Mouse (Mus musculus) activated CD4-positive, CD25-positive, alpha-beta regulatory T cell, adult 4 months (primary cell): Measurements from ENCODE around the gene Gm11559. TPM values are rescaled to one million over a fixed set of nuclear protein-coding genes. Genes with fewer than 3 reads are reported as not detected.
"Not testable (repeated sequence)": the region's sequence is repeated elsewhere in the genome, so short reads cannot be mapped to it uniquely, and the experiment has no call there.

Source experiments
- ATAC-seq: one replicate; pipeline ENCODE4 v1.8.0; 2017
- polyA plus RNA-seq, 2 experiments: library from polyadenylated mRNA; unstranded; fragments of 100-300 nt; shearing (Covaris generic); gene quantifications; one replicate each; pipeline ENCODE4 v1.2.1; 2017

Gm11559 gene
- not detected for polyA plus RNA-seq

GRCm38 (mm10) chr11:99864176-99864575 is at the start of gene Gm11559:
Gene Gm11559 (plus strand): TSS chr11:99864476.
- not testable (repeated sequence) for ATAC-seq

DNA sequence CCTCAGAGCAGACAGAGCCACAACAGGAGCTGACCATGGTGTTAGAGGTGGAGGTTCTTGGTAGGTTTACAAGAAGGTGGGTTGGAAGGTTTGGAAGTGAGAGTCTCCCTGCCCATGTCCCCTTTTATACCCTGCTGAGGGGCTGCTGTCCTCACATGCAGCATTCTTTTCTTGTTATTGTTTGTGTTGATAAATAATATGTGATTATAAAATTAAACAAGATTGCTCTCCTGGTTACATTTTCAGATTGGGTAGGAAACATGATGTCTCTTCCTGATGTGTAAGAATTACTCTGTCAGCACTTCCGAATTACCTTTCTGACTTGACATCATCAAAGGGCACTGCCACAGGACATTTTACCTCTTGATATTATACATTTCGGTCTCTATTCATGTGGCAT is 48.7 kb upstream of the Gm11559 start, which contains the start of gene Gm11564:
Gene Gm11564 (minus strand): TSS at position 101 of the 400 bp plus-strand sequence.
- ATAC-seq, result not testable (repeated sequence)

- no peak for ATAC-seq
Observed at GRCm38 (mm10) chr11:99837966-99838365, 26.3 kb upstream of the Gm11559 start, which contains the start of gene 2300003K06Rik. Gene 2300003K06Rik (minus strand): TSS chr11:99838066.

DNA sequence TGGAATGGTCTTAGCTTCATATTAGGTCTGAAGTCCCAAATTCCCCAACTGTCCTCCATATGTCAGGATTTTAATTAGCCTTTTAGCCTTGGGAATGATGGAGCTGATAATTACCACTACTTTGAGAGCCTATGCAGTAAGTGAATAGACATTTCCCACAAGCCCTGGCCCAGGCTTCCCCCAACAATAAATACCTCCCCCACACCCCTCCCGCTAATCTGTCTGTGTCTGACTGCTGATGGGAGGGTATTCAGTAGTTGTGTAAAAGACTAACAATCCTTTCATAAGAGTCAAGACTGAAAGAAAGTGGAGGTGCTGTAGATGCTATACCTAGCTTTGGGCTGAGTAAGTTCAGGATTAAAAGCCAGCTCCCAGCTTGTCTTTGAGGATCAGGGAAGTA is 22.1 kb upstream of the Gm11559 start:
- ATAC-seq, result no peak

DNA sequence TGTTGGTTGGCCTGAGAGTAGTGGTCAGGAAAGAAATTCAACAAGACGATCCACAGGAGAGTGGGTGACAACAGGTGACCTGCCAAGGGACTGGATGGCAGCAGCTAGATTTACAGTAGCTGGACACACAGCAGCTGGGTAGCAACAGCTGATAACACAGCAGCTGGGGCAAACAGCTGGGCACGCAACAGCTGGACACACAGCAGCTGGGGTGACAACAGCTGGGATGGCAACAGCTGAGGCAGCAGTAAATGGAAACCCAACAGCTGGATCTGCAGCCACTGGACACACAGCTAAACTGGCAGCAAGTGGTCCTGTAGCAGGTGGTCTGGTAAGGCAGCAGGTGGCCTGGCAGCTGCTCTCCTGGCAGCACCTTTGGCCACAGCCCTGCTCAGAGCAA is 17.5 kb upstream of the Gm11559 start:
- ATAC-seq, result no peak

DNA sequence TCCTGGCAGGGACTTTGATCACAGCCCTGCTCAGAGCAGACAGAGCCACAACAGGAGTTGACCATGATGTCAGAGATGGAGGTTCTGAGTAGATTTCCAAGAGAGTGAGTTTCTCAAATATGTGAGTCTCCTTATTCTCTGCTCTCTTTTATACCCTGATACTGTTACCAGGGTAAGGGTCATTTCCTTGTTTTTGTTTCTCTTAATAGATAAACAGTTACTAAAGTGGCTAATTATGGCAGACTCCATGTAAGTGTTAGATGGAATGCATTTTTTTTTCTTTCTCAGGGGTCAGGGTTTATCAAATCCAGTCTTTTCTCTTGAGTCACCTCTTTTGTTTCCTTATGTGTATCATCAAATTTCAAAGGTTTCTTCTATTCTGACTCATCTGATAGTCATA is 12.8 kb upstream of the Gm11559 start, which contains the start of gene Krtap4-16:
Gene Krtap4-16 (minus strand): TSS at position 101 of the 400 bp plus-strand sequence.
- no peak for ATAC-seq

DNA sequence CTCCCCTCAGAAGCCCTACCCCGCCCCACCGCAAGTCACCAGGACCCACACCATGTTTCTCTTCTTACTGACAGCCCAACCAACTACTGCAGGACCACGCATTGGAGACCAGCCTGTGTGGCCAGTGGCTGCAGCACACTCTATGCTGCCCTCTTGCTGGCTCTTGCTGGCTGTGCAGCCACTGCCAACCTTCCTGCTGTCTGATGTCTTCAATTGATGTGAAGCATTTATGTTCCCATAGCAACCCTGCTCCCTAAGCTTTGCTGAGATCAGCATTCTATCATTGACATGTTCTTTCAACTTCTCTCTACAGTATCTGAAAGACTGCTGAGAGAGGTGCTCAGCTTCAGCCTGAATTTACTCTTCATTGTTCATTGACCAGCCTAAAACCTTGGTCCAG is 10.2 kb upstream of the Gm11559 start:
- ATAC-seq, result no peak

GRCm38 (mm10) chr11:99857617-99858016 is 6.7 kb upstream of the Gm11559 start, which contains the start of gene Gm11568:
Gene Gm11568 (plus strand): TSS chr11:99857917.
- ATAC-seq, result no peak

GRCm38 (mm10) chr11:99858761-99859160 is 5.5 kb upstream of the Gm11559 start:
- no peak for ATAC-seq

DNA sequence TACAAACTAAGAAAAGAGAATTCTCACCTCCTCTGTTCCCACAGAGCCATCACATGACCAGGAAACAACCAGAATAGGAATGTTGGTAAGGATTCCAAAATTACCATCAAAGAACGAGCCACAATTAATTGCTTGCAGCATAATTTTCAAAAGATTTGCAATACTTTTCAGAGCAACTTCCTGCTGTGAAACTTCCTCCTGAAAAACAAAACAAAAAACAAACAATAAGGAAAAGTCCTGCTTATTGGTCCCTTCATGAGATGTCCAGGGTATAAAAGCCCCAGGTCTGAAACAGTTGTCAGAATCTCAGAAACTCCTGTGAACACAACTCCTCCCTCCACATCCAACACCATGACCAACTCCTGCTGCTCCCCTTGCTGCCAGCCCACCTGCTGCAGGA is 8.8 kb downstream of the Gm11559 start, which contains the start of gene Krtap9-1:
Gene Krtap9-1 (plus strand): TSS at position 301 of the 400 bp plus-strand sequence.
- not testable (repeated sequence) for ATAC-seq

DNA sequence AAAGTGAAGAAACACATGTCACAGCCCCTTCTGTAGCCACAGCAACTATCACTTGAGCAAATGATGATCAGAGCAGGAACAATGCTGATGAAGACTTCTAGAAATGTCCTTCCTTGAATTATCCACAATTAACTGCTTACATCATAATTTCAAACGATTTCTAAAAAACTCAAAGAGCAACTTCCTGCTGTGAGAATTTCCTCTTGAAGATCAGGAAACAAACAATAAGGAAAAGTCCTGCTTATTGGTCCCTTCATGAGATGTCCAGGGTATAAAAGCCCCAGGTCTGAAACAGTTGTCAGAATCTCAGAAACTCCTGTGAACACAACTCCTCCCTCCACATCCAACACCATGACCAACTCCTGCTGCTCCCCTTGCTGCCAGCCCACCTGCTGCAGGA is 14.6 kb downstream of the Gm11559 start, which contains the start of gene Gm11567:
Gene Gm11567 (plus strand): TSS at position 301 of the 400 bp plus-strand sequence.
- not testable (repeated sequence) for ATAC-seq

DNA sequence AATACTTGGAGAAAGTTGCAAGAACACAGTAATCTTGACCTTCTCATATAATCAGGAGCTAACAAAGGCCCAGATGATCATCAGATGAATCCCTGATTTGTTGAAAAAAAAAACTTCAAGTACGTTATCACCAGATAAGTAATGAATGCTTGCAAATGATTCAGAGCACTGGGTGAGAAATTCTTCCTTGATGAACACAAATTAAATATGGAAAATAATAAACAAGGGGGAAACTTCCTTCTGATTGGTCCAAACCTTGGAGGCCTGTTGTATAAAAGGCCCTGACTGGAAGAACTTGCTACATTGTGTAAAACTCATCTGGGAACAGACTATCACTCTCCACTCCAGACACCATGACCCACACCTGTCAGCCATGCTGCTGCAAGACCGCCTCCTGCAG is 43.3 kb downstream of the Gm11559 start, which contains the start of gene Krtap31-1:
Gene Krtap31-1 (plus strand): TSS at position 301 of the 400 bp plus-strand sequence.
- ATAC-seq, result no peak

DNA sequence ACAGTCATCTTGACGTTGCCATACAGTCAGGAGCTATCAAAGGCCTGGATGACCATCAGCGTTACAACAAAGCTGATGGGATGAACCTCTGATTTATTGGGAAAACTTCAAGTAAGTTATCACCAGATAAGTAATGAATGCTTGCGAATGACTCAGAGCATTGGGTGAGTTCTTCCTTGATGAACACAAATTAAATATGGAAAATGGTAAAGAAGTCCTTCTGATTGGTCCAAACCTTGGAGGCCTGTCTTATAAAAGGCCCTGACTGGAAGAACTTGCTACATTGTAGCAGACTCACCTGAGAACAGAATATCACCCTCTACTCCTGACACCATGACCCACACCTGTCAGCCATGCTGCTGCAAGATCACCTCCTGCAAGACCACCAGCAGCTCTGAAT is 50.2 kb downstream of the Gm11559 start, which contains the start of gene Gm11565:
Gene Gm11565 (plus strand): TSS at position 301 of the 400 bp plus-strand sequence.
- no peak for ATAC-seq

Other genes starting within 250 kb of the Gm11559 start
- not detected for gene Krtap2-4, start 249.6 kb upstream of the Gm11559 start, polyA plus RNA-seq
- gene Gm11562, start 244.0 kb upstream of the Gm11559 start, polyA plus RNA-seq, result not detected
- not detected for gene Krtap4-1, start 236.2 kb upstream of the Gm11559 start, polyA plus RNA-seq
- gene Krtap4-2, start 229.4 kb upstream of the Gm11559 start, polyA plus RNA-seq, result not detected
- gene Krtap4-7, start 220.4 kb upstream of the Gm11559 start, polyA plus RNA-seq, result not detected
- not detected for gene Gm11555, start 214.2 kb upstream of the Gm11559 start, polyA plus RNA-seq
- gene Gm11563, start 205.5 kb upstream of the Gm11559 start, polyA plus RNA-seq, result not detected
- not detected for gene Krtap4-6, start 198.5 kb upstream of the Gm11559 start, polyA plus RNA-seq
- not detected for gene Gm14190, start 173.7 kb upstream of the Gm11559 start, polyA plus RNA-seq
- gene Gm14180, start 130.2 kb upstream of the Gm11559 start, polyA plus RNA-seq, result not detected
- not detected for gene Gm11595, start 91.6 kb upstream of the Gm11559 start, polyA plus RNA-seq
- gene Krtap4-8, start 83.8 kb upstream of the Gm11559 start, polyA plus RNA-seq, result not detected
- gene Krtap4-9, start 79.3 kb upstream of the Gm11559 start, polyA plus RNA-seq, result not detected
- gene Gm11596, start 71.0 kb upstream of the Gm11559 start, polyA plus RNA-seq, result not detected
- not detected for gene Gm11569, start 65.5 kb upstream of the Gm11559 start, polyA plus RNA-seq
- gene Gm11554, start 60.0 kb upstream of the Gm11559 start, polyA plus RNA-seq, result not detected
- not detected for gene Krtap4-13, start 54.6 kb upstream of the Gm11559 start, polyA plus RNA-seq
- gene Gm11564, start 48.8 kb upstream of the Gm11559 start, polyA plus RNA-seq, result not detected
- gene 2300003K06Rik, start 26.4 kb upstream of the Gm11559 start, polyA plus RNA-seq, result not detected
- not detected for gene Krtap4-16, start 12.9 kb upstream of the Gm11559 start, polyA plus RNA-seq
- not detected for gene Gm11568, start 6.6 kb upstream of the Gm11559 start, polyA plus RNA-seq
- not detected for gene Krtap9-1, start 8.9 kb downstream of the Gm11559 start, polyA plus RNA-seq
- not detected for gene Gm11567, start 14.7 kb downstream of the Gm11559 start, polyA plus RNA-seq
- not detected for gene Krtap31-1, start 43.4 kb downstream of the Gm11559 start, polyA plus RNA-seq
- gene Gm11565, start 50.3 kb downstream of the Gm11559 start, polyA plus RNA-seq, result not detected
- gene Krtap31-2, start 71.8 kb downstream of the Gm11559 start, polyA plus RNA-seq, result not detected
- gene Krtap9-5, start 84.0 kb downstream of the Gm11559 start, polyA plus RNA-seq, result not detected
- not detected for gene Krtap29-1, start 114.6 kb downstream of the Gm11559 start, polyA plus RNA-seq
- gene Krtap16-1, start 122.1 kb downstream of the Gm11559 start, polyA plus RNA-seq, result not detected
- gene Krtap17-1, start 129.5 kb downstream of the Gm11559 start, polyA plus RNA-seq, result not detected
- gene Krt33a, start 151.7 kb downstream of the Gm11559 start, polyA plus RNA-seq, result not detected
- gene Krt33b, start 165.4 kb downstream of the Gm11559 start, polyA plus RNA-seq, result not detected
- not detected for gene Krt34, start 177.1 kb downstream of the Gm11559 start, polyA plus RNA-seq
- gene Krt31, start 186.1 kb downstream of the Gm11559 start, polyA plus RNA-seq, result not detected
- gene Krt32, start 223.8 kb downstream of the Gm11559 start, polyA plus RNA-seq, result not detected
- not detected for gene Krt35, start 231.8 kb downstream of the Gm11559 start, polyA plus RNA-seq
- gene Krt36, start 241.2 kb downstream of the Gm11559 start, polyA plus RNA-seq, result not detected